Mouse (Mus musculus): ENCODE results near the gene Gm20696.

DNA sequence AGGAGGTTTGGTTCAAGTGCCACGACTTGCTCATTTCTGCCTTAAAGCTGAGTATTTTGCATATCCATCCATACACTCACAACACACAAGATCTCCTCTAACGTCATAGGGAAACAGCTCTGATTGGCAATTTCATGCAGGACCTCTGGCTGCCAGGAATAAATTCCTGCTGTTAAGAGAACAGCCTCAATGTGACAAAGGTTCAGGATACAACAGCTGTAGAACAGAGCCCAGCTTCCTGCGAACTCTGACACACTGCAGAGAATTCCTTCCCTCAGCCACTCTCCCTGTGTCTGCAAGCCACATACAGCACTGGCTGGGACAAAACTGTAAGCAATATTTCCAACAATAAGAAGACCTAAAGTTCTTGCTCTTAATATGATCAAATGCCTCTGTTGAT is 351.9 kb downstream of the Gm20696 start:
- no peak for TF ChIP-seq GATA1 (IDR thresholded peaks at IDR 0.05; ENCODE audit: borderline replicate concordance, low read length)
- no peak for TF ChIP-seq CTCF (IDR thresholded peaks at IDR 0.05; ENCODE audit: low read depth, low read length)
- TF ChIP-seq POLR2AphosphoS5 (IDR thresholded peaks at IDR 0.05; ENCODE audit: insufficient replicate concordance, low read depth, low read length): no peak
- TF ChIP-seq TAL1 (conservative IDR thresholded peaks at IDR 0.05; ENCODE audit: low read depth, low read length): no peak

Measured in G1E (cell line).